Comparison of ENCODE assay signal across 9 mouse cellular contexts in the genomic region with DNA sequence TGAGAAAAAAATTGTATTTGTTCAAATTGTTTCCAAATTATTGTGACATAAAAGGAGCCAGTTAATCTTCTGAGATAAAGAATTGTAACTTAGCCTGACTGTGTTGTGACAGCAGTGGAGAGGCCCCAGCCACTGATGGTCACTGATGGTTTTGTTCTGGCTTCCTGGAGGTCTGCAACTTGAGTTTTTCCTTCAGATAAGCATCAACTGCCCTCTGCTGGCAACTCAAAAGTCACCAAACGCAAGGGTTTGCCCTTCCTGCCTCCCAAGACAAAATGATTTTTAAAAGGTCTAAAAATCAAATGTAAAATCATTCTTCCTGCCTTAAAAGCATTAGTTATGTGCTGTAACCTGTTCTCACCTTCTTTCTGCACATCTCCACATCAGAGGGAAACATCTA.
DNase-seq lines count a peak whose midpoint lies in the region; ATAC-seq and TF ChIP-seq lines count a peak whose summit lies in the region.
"Had no signal": no experiment of that assay in that cellular context is flagged by ENCODE, and none has a peak within 500 bp of the region (broad histone marks: within the 10 kb centered on the region; RNA-seq: fewer than 3 reads in every experiment).

No protein-coding gene starts in this region.

- peak; percentile 67 for TF ChIP-seq CTCF in midbrain, postnatal 0 days (IDR thresholded peaks at IDR 0.05)

- DNase-seq in heart, adult 18-20 months, result peak; percentile 4 to 17
- no peak for DNase-seq in heart, adult 9 months (ENCODE audit: low spot score in 2 of 2)
- DNase-seq in midbrain, postnatal 0 days (ENCODE audit: low spot score), result peak; percentile 44
- DNase-seq in midbrain, embryonic 10.5 days (ENCODE audit: low spot score), result no peak
- peak; percentile 6 to 20 for DNase-seq in frontal cortex, postnatal 36 days (ENCODE audit: low spot score in 2 of 2)
- no peak for DNase-seq in testis, postnatal 10 days (ENCODE audit: low spot score)
- no peak for DNase-seq in natural killer cell, adult 2 months (ENCODE audit: low spot score in 2 of 2)
- no peak for DNase-seq in thymus, adult 18-20 months

- no peak overlapping the region for H3K4me3 ChIP-seq in midbrain, postnatal 0 days (ENCODE audit: low read depth, low read length)
- no peak overlapping the region for H3K4me3 ChIP-seq in midbrain, embryonic 10.5 days
- H3K4me3 ChIP-seq: limb, embryonic 15.5 days had no signal

- H3K4me1 ChIP-seq in midbrain, postnatal 0 days (ENCODE audit: insufficient read depth, low read length), result no peaks in the 10 kb centered on the region
- H3K4me1 ChIP-seq in midbrain, embryonic 10.5 days, result no peaks in the 10 kb centered on the region
- H3K4me1 ChIP-seq: limb, embryonic 15.5 days had no signal

- H3K27ac ChIP-seq in midbrain, postnatal 0 days (ENCODE audit: low read depth, low read length), result no peak overlapping the region
- no peak overlapping the region for H3K27ac ChIP-seq in midbrain, embryonic 10.5 days (replicated peaks)
- H3K27ac ChIP-seq: limb, embryonic 15.5 days had no signal

- H3K36me3 ChIP-seq in midbrain, postnatal 0 days (ENCODE audit: insufficient read depth, low read length), result no peaks in the 10 kb centered on the region
- no peaks in the 10 kb centered on the region for H3K36me3 ChIP-seq in midbrain, embryonic 10.5 days
- H3K36me3 ChIP-seq: limb, embryonic 15.5 days had no signal

- H3K4me2 ChIP-seq in midbrain, postnatal 0 days (ENCODE audit: low read depth, low read length, poor library complexity, severe bottlenecking), result no peak overlapping the region
- H3K4me2 ChIP-seq: limb, embryonic 15.5 days had no signal

- no peaks in the 10 kb centered on the region for H3K27me3 ChIP-seq in midbrain, postnatal 0 days (ENCODE audit: insufficient read depth, low read length)
- H3K27me3 ChIP-seq in midbrain, embryonic 10.5 days (ENCODE audit: low read depth, poor library complexity, severe bottlenecking), result no peaks in the 10 kb centered on the region
- H3K27me3 ChIP-seq: limb, embryonic 15.5 days had no signal

- no peak for ATAC-seq in midbrain, postnatal 0 days (ENCODE audit: low FRiP score)

- no peak overlapping the region for H3K9ac ChIP-seq in midbrain, postnatal 0 days (replicated peaks; ENCODE audit: low read length, poor library complexity, severe bottlenecking)
- H3K9ac ChIP-seq: limb, embryonic 15.5 days had no signal

- WGBS in midbrain, postnatal 0 days, result 36% methylated on average over 1 of the region's 1 CpGs
- 40% methylated on average over 1 of the region's 1 CpGs for WGBS in midbrain, embryonic 10.5 days

- no peaks in the 10 kb centered on the region for H3K9me3 ChIP-seq in midbrain, postnatal 0 days (ENCODE audit: low read length)
- H3K9me3 ChIP-seq in midbrain, embryonic 10.5 days (replicated peaks), result no peaks in the 10 kb centered on the region
- H3K9me3 ChIP-seq: limb, embryonic 15.5 days had no signal

Comparison
In these comparisons a context has a peak if more than half of its experiments do, and no peak if none do; other contexts are left out.
1. DNase-seq: peak in heart, adult 18-20 months (2 of 2), midbrain, postnatal 0 days (single experiment) and frontal cortex, postnatal 36 days (2 of 2); none in heart, adult 9 months (0 of 2), midbrain, embryonic 10.5 days (single experiment), testis, postnatal 10 days (single experiment), natural killer cell, adult 2 months (0 of 2) and thymus, adult 18-20 months (0 of 2).